Mouse (Mus musculus): Measurements from ENCODE around the gene Zscan4b. TPM values are rescaled to one million over a fixed set of nuclear protein-coding genes. Genes with fewer than 3 reads are reported as not detected.
"Not testable (repeated sequence)": the region's sequence is repeated elsewhere in the genome, so short reads cannot be mapped to it uniquely, and the experiment has no call there.

Gene Zscan4b
- polyA plus RNA-seq (2012; rRNA removed) (not detected in 2 replicates), polyA plus RNA-seq (2014; fragmentation: Nextera tagmentation; extraction: Ambion mirVana) (not detected in 2 replicates)

DNA sequence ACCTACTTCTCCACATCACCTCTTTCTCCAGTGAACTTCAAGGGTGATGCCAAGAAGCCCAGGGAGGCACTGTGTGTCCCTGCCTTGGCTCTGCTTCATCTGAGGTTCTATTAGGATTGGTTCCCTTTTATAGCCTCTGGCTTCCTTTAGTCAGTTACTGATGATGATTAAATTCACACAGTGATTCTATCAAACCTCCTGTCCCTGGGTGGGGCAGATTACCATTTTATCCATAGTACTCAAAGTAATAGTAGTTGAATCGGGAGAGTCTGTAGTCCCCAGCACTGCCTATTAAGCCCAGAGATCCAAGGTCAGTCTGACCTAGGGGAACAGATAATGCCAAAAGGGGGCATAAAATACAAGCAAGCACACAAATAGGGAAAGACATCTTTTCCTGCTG, at the start of gene Zscan4b:
Gene Zscan4b, minus strand, starts transcription at position 101 of the 400 bp plus-strand sequence.
- H3K9me3 ChIP-seq (ENCODE audit: control insufficient read depth, low read length); H3K9ac ChIP-seq (replicated peaks); H3K4me2 ChIP-seq (ENCODE audit: low read depth); H3K27ac ChIP-seq; ATAC-seq (ENCODE audit: insufficient read depth); H3K4me1 ChIP-seq (replicated peaks; ENCODE audit: control insufficient read depth in 2 of 2, insufficient read depth in 2 of 2, low read length in 1 of 2); H3K27me3 ChIP-seq (ENCODE audit: control insufficient read depth, insufficient read depth, low read length); H3K36me3 ChIP-seq (replicated peaks; ENCODE audit: control insufficient read depth, insufficient read depth, low read depth); DNase-seq (ENCODE audit: low read depth in 3 of 3, low spot score in 3 of 3); H3K4me3 ChIP-seq (ENCODE audit: insufficient read depth in 1 of 2, low read depth in 2 of 2, low read length in 2 of 2): not testable (repeated sequence)
- WGBS (ENCODE audit: insufficient replicate concordance), result 79% methylated on average over 1 of the region's 1 CpGs

Other genes with a start within 250 kb of the Zscan4b start
- not detected in 2 replicates for gene Nlrp4b, start 217.3 kb downstream of the Zscan4b start, polyA plus RNA-seq (2012; rRNA removed)
- gene Nlrp4b, start 217.3 kb downstream of the Zscan4b start, polyA plus RNA-seq (2014; fragmentation: Nextera tagmentation; extraction: Ambion mirVana), result not detected in 2 replicates
- gene Vmn1r71, start 150.7 kb downstream of the Zscan4b start, polyA plus RNA-seq (2012; rRNA removed), result not detected in 2 replicates
- gene Vmn1r71, start 150.7 kb downstream of the Zscan4b start, polyA plus RNA-seq (2014; fragmentation: Nextera tagmentation; extraction: Ambion mirVana), result not detected in 2 replicates
- not detected in 2 replicates for gene Zscan4c, start 100.7 kb upstream of the Zscan4b start, polyA plus RNA-seq (2012; rRNA removed)
- gene Zscan4c, start 100.7 kb upstream of the Zscan4b start, polyA plus RNA-seq (2014; fragmentation: Nextera tagmentation; extraction: Ambion mirVana), result not detected in 2 replicates
- not detected in 2 replicates for gene Zscan4-ps1, start 164.6 kb upstream of the Zscan4b start, polyA plus RNA-seq (2012; rRNA removed)
- not detected in 2 replicates for gene Zscan4-ps1, start 164.6 kb upstream of the Zscan4b start, polyA plus RNA-seq (2014; fragmentation: Nextera tagmentation; extraction: Ambion mirVana)